Mouse (Mus musculus) WW6 (cell line): ENCODE data around the gene Pcgf2.
"Not testable (repeated sequence)": the region's sequence is repeated elsewhere in the genome, so short reads cannot be mapped to it uniquely, and the experiment has no call there.

Experiments
- DNase-seq: peaks from one replicate; pipeline ENCODE4 v3.0.0-alpha.2; 2013; ENCODE audit warnings: low read depth, low spot score

Pcgf2 gene

GRCm38 (mm10) chr11:97700003-97700745 is at the start of gene Pcgf2:
Pcgf2 (minus strand) TSS chr11:97700497.
- DNase-seq, result no peak

- DNase-seq, result no peak
Measured at GRCm38 (mm10) chr11:97748496-97748895, 48.2 kb upstream of the Pcgf2 start.

- no peak for DNase-seq
Measured at GRCm38 (mm10) chr11:97747773-97748172, 47.5 kb upstream of the Pcgf2 start.

- DNase-seq, result no peak
Measured at GRCm38 (mm10) chr11:97745331-97745721, 45.0 kb upstream of the Pcgf2 start.

- peak; percentile 100 for DNase-seq
Measured at GRCm38 (mm10) chr11:97744718-97745330, 44.5 kb upstream of the Pcgf2 start.

- DNase-seq, result no peak
Measured at GRCm38 (mm10) chr11:97744063-97744717, 43.9 kb upstream of the Pcgf2 start, which contains the start of gene Pip4k2b. Pip4k2b (minus strand) TSS chr11:97744704.

GRCm38 (mm10) chr11:97743423-97743822 is 43.1 kb upstream of the Pcgf2 start:
- DNase-seq, result no peak

- no peak for DNase-seq
Measured at GRCm38 (mm10) chr11:97742591-97742990, 42.3 kb upstream of the Pcgf2 start.

GRCm38 (mm10) chr11:97742157-97742556 is 41.9 kb upstream of the Pcgf2 start:
- DNase-seq, result no peak

GRCm38 (mm10) chr11:97740190-97740589 is 39.9 kb upstream of the Pcgf2 start:
- DNase-seq, result no peak

GRCm38 (mm10) chr11:97739155-97739554 is 38.9 kb upstream of the Pcgf2 start:
- peak; percentile 70 for DNase-seq

- peak; percentile 43 for DNase-seq
Measured at GRCm38 (mm10) chr11:97738703-97739102, 38.4 kb upstream of the Pcgf2 start.

GRCm38 (mm10) chr11:97737600-97737999 is 37.3 kb upstream of the Pcgf2 start:
- no peak for DNase-seq

GRCm38 (mm10) chr11:97736645-97737044 is 36.3 kb upstream of the Pcgf2 start:
- no peak for DNase-seq

- not testable (repeated sequence) for DNase-seq
Measured at GRCm38 (mm10) chr11:97734810-97735209, 34.5 kb upstream of the Pcgf2 start.

- no peak for DNase-seq
Measured at GRCm38 (mm10) chr11:97733689-97734088, 33.4 kb upstream of the Pcgf2 start.

GRCm38 (mm10) chr11:97728730-97729129 is 28.4 kb upstream of the Pcgf2 start:
- no peak for DNase-seq

- no peak for DNase-seq
Measured at GRCm38 (mm10) chr11:97728311-97728710, 28.0 kb upstream of the Pcgf2 start.

- no peak for DNase-seq
Measured at GRCm38 (mm10) chr11:97723709-97724108, 23.4 kb upstream of the Pcgf2 start.

GRCm38 (mm10) chr11:97721338-97721737 is 21.0 kb upstream of the Pcgf2 start:
- DNase-seq, result no peak

- no peak for DNase-seq
Measured at GRCm38 (mm10) chr11:97719041-97719440, 18.7 kb upstream of the Pcgf2 start.

GRCm38 (mm10) chr11:97718281-97718860 is 18.1 kb upstream of the Pcgf2 start:
- DNase-seq, result no peak
